Mouse (Mus musculus) heart, postnatal 0 days (tissue): ENCODE data around the gene St6galnac1. TPM values are rescaled to one million over a fixed set of nuclear protein-coding genes. Genes with fewer than 3 reads are reported as not detected.
"Not testable (repeated sequence)": the region's sequence is repeated elsewhere in the genome, so short reads cannot be mapped to it uniquely, and the experiment has no call there.

Experiments
- ATAC-seq: fragments of 200-750 bp; cut with Nextera tagmentation; 2 replicates; pipeline ENCODE4 v1.8.0; 2017; ENCODE audit warnings: low read depth, moderate number of reproducible peaks, moderate library complexity; ENCODE audit not compliant: insufficient read depth
- DNase-seq: peaks from one replicate; pipeline ENCODE4 v3.0.0-alpha.2; 2016; ENCODE audit warnings: low spot score
- H3K27ac ChIP-seq: fragments of 300-500 bp; sonication (generic); 2 replicates; pipeline ENCODE4 v1.5.1; 2014; ENCODE audit warnings: low read depth, mild to moderate bottlenecking
- H3K27me3 ChIP-seq: fragments of 300-500 bp; sonication (generic); 2 replicates; pipeline ENCODE4 v1.6.1; 2014; ENCODE audit warnings: low read length, mixed read lengths; ENCODE audit not compliant: control insufficient read depth, insufficient read depth
- H3K36me3 ChIP-seq: fragments of 300-500 bp; sonication (generic); replicated peaks from 2 replicates; pipeline ENCODE4 v1.6.1; 2014; ENCODE audit warnings: low read length, mixed read lengths; ENCODE audit not compliant: control insufficient read depth, insufficient read depth
- H3K4me1 ChIP-seq: fragments of 300-500 bp; sonication (generic); 2 replicates; pipeline ENCODE4 v1.6.1; 2014; ENCODE audit warnings: antibody characterized with exemption; ENCODE audit not compliant: control insufficient read depth, insufficient read depth
- H3K4me2 ChIP-seq: fragments of 300-500 bp; sonication (generic); 2 replicates; pipeline ENCODE4 v1.6.1; 2014; ENCODE audit warnings: low read depth, mild to moderate bottlenecking, low read length, moderate library complexity
- H3K4me3 ChIP-seq: fragments of 300-500 bp; sonication (generic); 2 replicates; pipeline ENCODE4 v1.5.1; 2014; ENCODE audit warnings: low read depth, low read length
- H3K9ac ChIP-seq: fragments of 300-500 bp; sonication (generic); replicated peaks from 2 replicates; pipeline ENCODE4 v1.6.1; 2014; ENCODE audit warnings: low read depth, low read length, mixed read lengths
- H3K9me3 ChIP-seq: fragments of 300-500 bp; sonication (generic); replicated peaks from 2 replicates; pipeline ENCODE4 v1.6.1; 2016; ENCODE audit warnings: low read length; ENCODE audit not compliant: control insufficient read depth
- CTCF ChIP-seq: IDR thresholded peaks from 2 replicates; pipeline ENCODE4 v1.5.1; 2016; ENCODE audit warnings: antibody characterized with exemption, control low read depth, low read depth
- EP300 ChIP-seq: IDR thresholded peaks from 2 replicates; pipeline ENCODE4 v1.6.1; 2016; ENCODE audit warnings: antibody characterized with exemption, low read depth
- WGBS: fragments of 180-500 bp; shearing (Covaris S2); extraction: QIAGEN DNeasy Blood & Tissue Kit; methylation state at CpG from one replicate; pipeline ENCODE4 v1.1.7; 2014; 5-methylcytosine and 5-hydroxymethylcytosine counted together
- polyA plus RNA-seq: library from polyadenylated mRNA; unstranded; fragments of >200 nt; fragmentation: Nextera tagmentation; extraction: Ambion mirVana; gene quantifications from 2 replicates; pipeline ENCODE4 v1.2.1, GENCODE M21; 2015
- total RNA-seq: library from RNA; depleted of rRNA; stranded (reverse); fragments of >200 nt; gene quantifications from 2 replicates; pipeline ENCODE4 v1.2.3, GENCODE M21; 2014; ENCODE audit warnings: low replicate concordance

Gene St6galnac1
- total and polyA plus RNA-seq, 2 experiments from 2014 or later = not detected

GRCm38 (mm10) chr11:116738411-116738810, 36.9 kb downstream of the St6galnac1 start:
- Histone ChIP-seq H3K4me3 (no peak overlapping the region), H3K9me3 (0 out of 2 replicates have a peak, but pooled peaks cover 7% of the 10 kb centered on the region), H3K27me3 (no peaks in the 10 kb centered on the region), H3K9ac (no peak overlapping the region), H3K4me1 (no peaks in the 10 kb centered on the region), H3K36me3 (no peaks in the 10 kb centered on the region), H3K27ac (no peak overlapping the region), H3K4me2 (no peak overlapping the region)
- DNase-seq (no peak), ATAC-seq (no peak)
- TF ChIP-seq CTCF = peak; percentile 36
- TF ChIP-seq EP300 = no peak
- 42% methylated on average over 11 of the region's 11 CpGs for WGBS

- ATAC-seq = no peak
Measured at GRCm38 (mm10) chr11:116732536-116732935, 42.8 kb downstream of the St6galnac1 start.

GRCm38 (mm10) chr11:116731060-116731580, 44.2 kb downstream of the St6galnac1 start:
- H3K36me3 ChIP-seq, ATAC-seq, H3K4me2 ChIP-seq, H3K4me3 ChIP-seq, H3K27me3 ChIP-seq, DNase-seq, H3K9ac ChIP-seq, H3K27ac ChIP-seq, H3K4me1 ChIP-seq, H3K9me3 ChIP-seq: not testable (repeated sequence)
- 92% methylated on average over 6 of the region's 6 CpGs for WGBS

More at GRCm38 (mm10) chr11:116732536-116732935, 42.8 kb downstream of the St6galnac1 start:
- DNase-seq = no peak
- no peak overlapping the region for H3K9ac ChIP-seq
- 66% methylated on average over 4 of the region's 4 CpGs for WGBS
- no peak overlapping the region for H3K27ac ChIP-seq
- no peaks in the 10 kb centered on the region for H3K27me3 ChIP-seq
- no peak overlapping the region for H3K4me3 ChIP-seq
- no peaks in the 10 kb centered on the region for H3K4me1 ChIP-seq
- H3K36me3 ChIP-seq = no peaks in the 10 kb centered on the region
- 0 out of 2 replicates have a peak, but pooled peaks cover 7% of the 10 kb centered on the region for H3K9me3 ChIP-seq
- TF ChIP-seq CTCF (no peak), EP300 (no peak)
- H3K4me2 ChIP-seq = no peak overlapping the region

- DNase-seq = no peak
- no peaks in the 10 kb centered on the region for H3K36me3 ChIP-seq
- H3K9me3 ChIP-seq = no peaks in the 10 kb centered on the region
- TF ChIP-seq CTCF = no peak
- TF ChIP-seq EP300 = no peak
- no peak overlapping the region for H3K4me2 ChIP-seq
- 0 out of 2 replicates have a peak, but pooled peaks cover 2% of the 10 kb centered on the region for H3K27me3 ChIP-seq
- no peak overlapping the region for H3K9ac ChIP-seq
- H3K4me1 ChIP-seq = 0 out of 2 replicates have a peak, but pooled peaks cover 6% of the 10 kb centered on the region
- no peak for ATAC-seq
- no peak overlapping the region for H3K27ac ChIP-seq
- no peak overlapping the region for H3K4me3 ChIP-seq
- 75% methylated on average over 9 of the region's 9 CpGs for WGBS
Measured at GRCm38 (mm10) chr11:116729276-116730008, 45.9 kb downstream of the St6galnac1 start.

- DNase-seq (no peak), ATAC-seq (no peak)
- no peak overlapping the region for H3K9ac ChIP-seq
- H3K9me3 ChIP-seq = no peaks in the 10 kb centered on the region
- no peak for TF ChIP-seq CTCF
- no peaks in the 10 kb centered on the region for H3K36me3 ChIP-seq
- no peak overlapping the region for H3K4me3 ChIP-seq
- WGBS = 80% methylated on average over 3 of the region's 3 CpGs
- 0 out of 2 replicates have a peak, but pooled peaks cover 6% of the 10 kb centered on the region for H3K4me1 ChIP-seq
- H3K27ac ChIP-seq = no peak overlapping the region
- H3K27me3 ChIP-seq = 0 out of 2 replicates have a peak, but pooled peaks cover 2% of the 10 kb centered on the region
- no peak overlapping the region for H3K4me2 ChIP-seq
Measured at GRCm38 (mm10) chr11:116726156-116726555, 49.2 kb downstream of the St6galnac1 start.
